Mouse (Mus musculus) C2C12 (cell line): Measurements from ENCODE around the gene 1110051M20Rik.

Experiments used
- CTCF ChIP-seq: IDR thresholded peaks from one replicate; pipeline ENCODE4 v1.5.1; 2011; ENCODE audit not compliant: control insufficient read depth, insufficient read depth, insufficient read length
- USF1 ChIP-seq: IDR thresholded peaks from one replicate; pipeline ENCODE4 v1.6.1; 2011; ENCODE audit warnings: low read depth, mild to moderate bottlenecking, control low read depth, moderate library complexity

DNA sequence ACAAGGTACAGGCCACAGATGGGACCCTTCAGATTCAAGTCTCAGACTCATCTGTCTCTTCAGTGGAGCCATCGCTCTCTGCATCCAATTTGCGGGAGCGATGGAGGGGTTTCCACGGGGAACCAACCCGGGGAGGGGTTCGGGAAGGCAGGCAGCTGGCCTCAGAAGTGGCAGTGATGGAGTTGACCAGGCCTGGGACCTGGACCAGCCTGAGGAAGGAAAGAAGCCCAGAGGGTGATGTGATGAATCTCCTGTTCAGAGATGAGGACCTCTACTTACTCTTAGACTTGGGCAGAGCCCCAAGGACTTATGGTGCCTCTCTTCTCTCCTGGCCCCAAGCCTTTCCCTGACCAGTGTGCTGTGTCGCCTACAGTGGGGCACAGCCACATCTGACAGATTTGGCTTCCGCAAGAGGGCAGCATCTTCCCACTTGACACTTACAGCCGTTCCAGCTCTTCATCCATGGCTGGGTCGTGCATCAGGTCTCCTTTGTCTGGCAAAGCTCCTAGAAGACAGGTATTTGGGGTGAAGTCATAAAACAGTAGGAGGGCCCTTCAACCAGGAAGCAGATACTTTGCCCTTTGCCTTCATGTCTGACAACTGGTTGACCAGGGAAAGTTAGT, 165.6 kb downstream of the 1110051M20Rik start:
- TF ChIP-seq CTCF: peak; percentile 78
- no peak for TF ChIP-seq USF1
